ENCODE assay signal across 18 mouse cellular contexts in genomic region chr16:47692812-47693211, GRCm38 (mm10).
"Had no signal": no experiment of that assay in that cellular context is flagged by ENCODE, and none has a peak within 500 bp of the region (broad histone marks: within the 10 kb centered on the region; RNA-seq: fewer than 3 reads in every experiment).

No protein-coding gene starts in this region.

- H3K36me3 ChIP-seq: liver, embryonic 13.5 days; liver, embryonic 15.5 days; lung, embryonic 15.5 days; midbrain, embryonic 13.5 days; neural tube, embryonic 12.5 days; stomach, embryonic 15.5 days had no signal

- H3K27ac ChIP-seq: liver, embryonic 13.5 days; liver, embryonic 15.5 days; lung, embryonic 15.5 days; macrophage; midbrain, embryonic 13.5 days; neural tube, embryonic 12.5 days; stomach, embryonic 15.5 days; stomach, postnatal 0 days had no signal

- H3K4me3 ChIP-seq: liver, embryonic 13.5 days; liver, embryonic 15.5 days; lung, embryonic 15.5 days; megakaryocyte, embryonic 14.5 days; midbrain, embryonic 13.5 days; neural tube, embryonic 12.5 days; stomach, embryonic 15.5 days had no signal

- H3K9ac ChIP-seq: liver, embryonic 13.5 days; liver, embryonic 15.5 days; liver, postnatal 0 days; lung, embryonic 15.5 days; midbrain, embryonic 13.5 days; neural tube, embryonic 12.5 days; stomach, embryonic 15.5 days had no signal

- H3K9me3 ChIP-seq: liver, embryonic 15.5 days; lung, embryonic 15.5 days; megakaryocyte, embryonic 14.5 days; midbrain, embryonic 13.5 days; neural tube, embryonic 12.5 days; stomach, embryonic 15.5 days had no signal

- H3K4me2 ChIP-seq: liver, embryonic 13.5 days; liver, embryonic 15.5 days; lung, embryonic 15.5 days; midbrain, embryonic 13.5 days; neural tube, embryonic 12.5 days; stomach, embryonic 15.5 days had no signal

- DNase-seq: liver, embryonic 13.5 days; liver, postnatal 0 days; lung, adult 2 months; lung, postnatal 14 days; lung, postnatal 36 days; right cerebral cortex, postnatal 14 days; thymus, adult 2 months; thymus, postnatal 25 days; thymus, postnatal 4 days had no signal

- ATAC-seq: liver, postnatal 0 days; lung, postnatal 0 days; midbrain, embryonic 13.5 days had no signal

- H3K4me1 ChIP-seq: liver, embryonic 13.5 days; liver, embryonic 15.5 days; lung, embryonic 15.5 days; megakaryocyte, embryonic 14.5 days; midbrain, embryonic 13.5 days; neural tube, embryonic 12.5 days; stomach, embryonic 15.5 days had no signal

- H3K27me3 ChIP-seq: liver, embryonic 13.5 days; liver, embryonic 15.5 days; lung, embryonic 15.5 days; megakaryocyte, embryonic 14.5 days; midbrain, embryonic 13.5 days; neural tube, embryonic 12.5 days; stomach, embryonic 15.5 days had no signal
